Mouse (Mus musculus) heart, adult 2 months (tissue): ENCODE results near the gene Ldhd. TPM values are rescaled to one million over a fixed set of nuclear protein-coding genes. Genes with fewer than 3 reads are reported as not detected.

Experiments
- DNase-seq, 2 experiments: peaks; one replicate each; pipeline ENCODE4 v3.0.0; 2021
- H3K27ac ChIP-seq: fragments of 200-600 bp; 2 replicates; pipeline ENCODE4 v1.8.1; 2022
- H3K27me3 ChIP-seq: fragments of 200-500 bp; 2 replicates; pipeline ENCODE4 v1.6.1; 2012; ENCODE audit warnings: mild to moderate bottlenecking, low read length, inconsistent platforms, mixed read lengths; ENCODE audit not compliant: control insufficient read depth, insufficient read depth
- H3K36me3 ChIP-seq: fragments of 200-500 bp; 2 replicates; pipeline ENCODE4 v1.6.1; 2012; ENCODE audit warnings: low read length, inconsistent platforms; ENCODE audit not compliant: control insufficient read depth, insufficient read depth
- H3K4me1 ChIP-seq: fragments of 200-500 bp; 2 replicates; pipeline ENCODE4 v1.6.1; 2011; ENCODE audit warnings: low read length; ENCODE audit not compliant: control insufficient read depth, insufficient read depth
- H3K4me3 ChIP-seq: fragments of 200-600 bp; 2 replicates; pipeline ENCODE4 v1.8.1; 2022
- H3K79me2 ChIP-seq: fragments of 200-500 bp; replicated peaks from 2 replicates; pipeline ENCODE4 v1.6.1; 2012; ENCODE audit warnings: mild to moderate bottlenecking, inconsistent platforms, low read length, moderate library complexity, mixed read lengths; ENCODE audit not compliant: control insufficient read depth, insufficient read depth
- H3K9ac ChIP-seq: fragments of 200-500 bp; 2 replicates; pipeline ENCODE4 v1.6.1; 2012; ENCODE audit warnings: low read depth, mild to moderate bottlenecking, control low read depth, inconsistent platforms, low read length, mixed read lengths
- CTCF ChIP-seq: fragments of 200-600 bp; IDR thresholded peaks from 2 replicates; pipeline ENCODE4 v1.8.1; 2022; ENCODE audit warnings: antibody characterized with exemption, mild to moderate bottlenecking, moderate library complexity
- EP300 ChIP-seq: fragments of 200-500 bp; IDR thresholded peaks from 2 replicates; pipeline ENCODE4 v1.6.1; 2011; ENCODE audit warnings: low read depth, low read length, control low read depth; ENCODE audit not compliant: insufficient read depth
- POLR2A ChIP-seq: fragments of 200-500 bp; IDR thresholded peaks from 2 replicates; pipeline ENCODE4 v1.6.1; 2011; ENCODE audit warnings: mild to moderate bottlenecking, low read depth, low read length, control low read depth; ENCODE audit not compliant: insufficient read depth
- WGBS: fragments of 180-500 bp; shearing (Covaris S2); methylation state at CpG from one replicate; pipeline ENCODE4 v1.1.7; 2018; 5-methylcytosine and 5-hydroxymethylcytosine counted together
- intact Hi-C: fragments of 180-260 bp; cut with DNase I; formaldehyde crosslinking; loops from one replicate; pipeline ENCODE4 v1.15.1; 2025
- polyA plus RNA-seq: library from polyadenylated mRNA; depleted of rRNA; stranded (reverse); fragments of >200 nt; gene quantifications from 2 replicates; pipeline ENCODE4 v1.2.3, GENCODE M21; 2012
- total RNA-seq, 2 experiments: library from RNA; stranded (reverse); gene quantifications; 2 replicates each; pipeline ENCODE4 v1.2.3; 2021

Ldhd gene
- total and polyA plus RNA-seq, 3 experiments = 43.4 to 53.4 (median 52.1) TPM

DNA sequence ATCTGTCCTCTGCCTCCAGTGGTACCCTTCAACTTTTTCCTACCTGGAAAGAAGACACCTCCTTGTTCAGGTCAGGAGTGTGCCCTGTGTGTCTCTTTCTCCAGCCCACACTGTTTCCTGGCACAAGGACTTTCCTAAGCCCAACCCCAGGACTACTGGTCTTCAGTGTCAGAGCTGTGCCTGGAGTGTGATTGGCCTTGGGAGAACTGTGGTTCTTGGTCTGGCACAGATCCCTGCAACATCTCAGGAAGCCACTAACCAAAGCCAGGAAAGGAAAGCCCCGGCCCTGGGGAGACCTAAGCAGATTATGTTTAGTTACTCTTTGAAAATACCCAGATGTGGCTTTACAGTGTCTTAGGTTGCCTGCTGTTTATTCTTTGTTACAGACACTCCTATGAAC lies 10.2 kb downstream of the Ldhd start:
- Histone ChIP-seq H3K27ac (peak overlapping the region; percentile 65), H3K36me3 (peaks cover 18% of the 10 kb centered on the region), H3K4me1 (peaks cover 35% of the 10 kb centered on the region), H3K27me3 (no peaks in the 10 kb centered on the region), H3K4me3 (no peak overlapping the region), H3K79me2 (no peaks in the 10 kb centered on the region), H3K9ac (no peak overlapping the region)
- peak in 1 of 2 experiments; percentile 67 for DNase-seq
- TF ChIP-seq EP300 (peak; percentile 73; the same call in 1 of the 2 replicates), POLR2A (no peak)
- 4% methylated on average over 1 of the region's 1 CpGs for WGBS
- intact Hi-C loops = loop anchor here (2.0 kb wide), 1 partner anchor 23 kb away; no protein-coding TSS in a partner anchor

DNA sequence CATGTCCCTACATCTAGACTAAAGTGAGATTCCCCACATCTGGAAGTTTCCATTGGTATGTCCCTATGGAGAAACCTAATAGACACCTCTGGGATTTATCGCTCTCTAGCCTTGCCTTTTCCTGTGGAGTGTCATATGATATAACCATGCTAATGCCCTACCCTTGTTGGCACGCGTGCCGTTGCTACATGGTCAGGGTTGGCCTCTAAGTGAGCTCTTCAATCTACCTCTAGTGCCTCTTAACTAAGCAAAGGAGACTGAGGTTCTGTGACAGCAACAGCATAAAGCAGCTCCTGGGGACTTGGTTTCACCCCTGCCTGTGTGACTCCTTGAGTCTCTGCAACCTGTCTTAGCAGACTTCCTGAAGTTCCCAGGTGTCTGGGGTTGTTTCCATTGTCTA lies 11.9 kb downstream of the Ldhd start:
- no peak for DNase-seq
- TF ChIP-seq POLR2A (no peak), EP300 (no peak), CTCF (no peak)
- Histone ChIP-seq H3K4me3 (no peak overlapping the region), H3K27ac (peak overlapping the region; percentile 23; the same call in 1 of the 2 replicates), H3K36me3 (peaks cover 18% of the 10 kb centered on the region), H3K79me2 (no peaks in the 10 kb centered on the region), H3K4me1 (peaks cover 31% of the 10 kb centered on the region), H3K9ac (no peak overlapping the region), H3K27me3 (no peaks in the 10 kb centered on the region)
- 52% methylated on average over 4 of the region's 4 CpGs for WGBS
- intact Hi-C loops = no loop called here

DNA sequence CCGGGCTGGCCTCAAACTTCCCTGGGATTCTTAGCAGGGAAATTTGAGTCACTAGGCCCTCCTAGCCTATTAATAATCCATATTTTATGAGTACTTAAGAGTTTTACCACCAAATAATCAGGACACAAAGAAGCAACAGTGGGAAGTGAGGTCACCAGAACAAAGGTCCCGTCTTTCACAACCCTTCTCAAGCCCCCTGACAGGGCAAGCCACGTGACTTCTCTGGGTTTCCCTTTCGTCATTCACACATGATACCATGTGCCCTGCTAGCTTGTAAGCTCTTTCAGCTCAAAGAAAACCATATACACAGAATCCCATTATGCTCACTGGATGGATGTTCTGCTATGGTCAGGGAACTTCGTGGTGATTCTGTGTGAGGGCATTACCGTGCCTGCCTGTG lies 12.4 kb downstream of the Ldhd start:
- intact Hi-C loops = no loop called here
- 52% methylated on average over 6 of the region's 6 CpGs for WGBS
- DNase-seq = no peak
- Histone ChIP-seq H3K9ac (no peak overlapping the region), H3K4me1 (peaks cover 32% of the 10 kb centered on the region), H3K27me3 (no peaks in the 10 kb centered on the region), H3K36me3 (peaks cover 21% of the 10 kb centered on the region), H3K79me2 (no peaks in the 10 kb centered on the region), H3K27ac (peak overlapping the region; percentile 23; the same call in 1 of the 2 replicates), H3K4me3 (no peak overlapping the region)
- TF ChIP-seq CTCF (no peak), POLR2A (no peak), EP300 (no peak)

DNA sequence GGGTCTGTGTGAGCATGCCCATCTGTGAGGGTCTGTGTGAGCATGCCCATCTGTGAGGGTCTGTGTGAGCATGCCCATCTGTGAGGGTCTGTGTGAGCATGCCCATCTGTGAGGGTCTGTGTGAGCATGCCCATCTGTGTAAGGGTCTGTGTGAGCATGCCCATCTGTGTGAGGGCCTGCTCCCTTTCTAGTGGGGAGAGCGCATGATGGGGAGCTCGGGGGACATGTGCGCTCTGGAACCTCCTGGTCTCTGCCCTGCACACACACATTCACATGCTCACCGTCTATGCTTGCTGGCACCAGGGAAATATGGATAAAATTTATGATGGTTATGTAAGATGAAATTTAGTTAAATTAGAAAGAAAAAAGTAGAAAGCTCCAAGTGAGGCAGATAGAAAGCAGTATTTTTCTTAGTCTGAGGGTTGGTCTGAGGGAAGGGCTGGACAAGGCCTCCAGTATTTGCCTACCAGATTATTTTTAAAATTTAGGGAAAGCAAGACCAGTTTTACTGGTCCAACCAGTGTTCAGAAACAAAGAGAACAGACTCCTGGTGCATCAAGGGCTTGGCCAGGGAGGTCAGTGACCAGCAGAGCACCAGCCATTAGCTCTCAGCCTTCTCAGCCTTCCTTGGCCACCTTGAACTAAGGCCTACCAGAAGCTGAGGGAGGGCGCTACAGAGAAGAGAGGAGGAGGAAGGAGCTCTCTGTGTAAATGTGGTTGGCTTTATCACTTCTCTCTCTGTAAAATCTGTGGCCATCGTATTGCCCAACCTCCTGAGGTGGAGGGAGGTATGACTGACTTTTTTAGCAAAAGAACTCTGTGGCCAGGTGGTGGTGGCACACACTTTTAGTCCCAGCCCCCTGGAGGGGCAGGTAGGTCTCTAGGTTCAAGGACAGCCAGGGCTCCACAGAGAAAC lies 15.1 kb downstream of the Ldhd start:
- Histone ChIP-seq H3K9ac (no peak overlapping the region), H3K36me3 (peaks cover 16% of the 10 kb centered on the region), H3K4me3 (no peak overlapping the region), H3K79me2 (0 out of 2 replicates have a peak, but pooled peaks cover 1% of the 10 kb centered on the region), H3K27me3 (no peaks in the 10 kb centered on the region), H3K4me1 (peaks cover 25% of the 10 kb centered on the region), H3K27ac (no peak overlapping the region)
- no peak for DNase-seq
- TF ChIP-seq POLR2A (no peak), EP300 (no peak), CTCF (no peak)
- intact Hi-C loops = no loop called here
- 88% methylated on average over 6 of the region's 6 CpGs for WGBS

DNA sequence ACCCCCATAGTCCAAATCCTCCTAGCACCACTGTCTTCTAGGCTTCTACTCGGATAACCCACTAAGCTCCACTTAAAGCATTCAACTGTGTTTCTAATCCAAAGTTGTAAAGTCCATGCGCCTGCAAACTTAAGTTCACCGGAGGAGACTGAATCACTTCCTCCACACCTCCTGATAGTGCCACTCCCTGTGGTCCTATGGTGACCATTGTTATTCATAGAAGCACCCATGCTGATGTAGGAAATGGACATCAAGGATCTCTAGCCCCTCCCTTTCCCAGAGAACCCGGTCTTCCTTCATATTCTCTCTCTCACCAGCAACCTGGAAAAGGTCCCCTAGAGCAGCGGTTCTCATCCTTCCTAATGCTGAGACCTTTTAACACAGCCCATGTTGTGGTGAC lies 17.0 kb downstream of the Ldhd start:
- 52% methylated on average over 5 of the region's 5 CpGs for WGBS
- Histone ChIP-seq H3K4me1 (peaks cover 16% of the 10 kb centered on the region), H3K36me3 (peaks cover 12% of the 10 kb centered on the region), H3K4me3 (no peak overlapping the region), H3K27ac (peak overlapping the region; percentile 55), H3K79me2 (peaks cover 6% of the 10 kb centered on the region), H3K27me3 (no peaks in the 10 kb centered on the region), H3K9ac (no peak overlapping the region)
- intact Hi-C loops = no loop called here
- no peak for TF ChIP-seq POLR2A
- 0 out of 2 replicates have a peak, but pooled peaks have one; percentile 17 for TF ChIP-seq EP300
- no peak for DNase-seq

DNA sequence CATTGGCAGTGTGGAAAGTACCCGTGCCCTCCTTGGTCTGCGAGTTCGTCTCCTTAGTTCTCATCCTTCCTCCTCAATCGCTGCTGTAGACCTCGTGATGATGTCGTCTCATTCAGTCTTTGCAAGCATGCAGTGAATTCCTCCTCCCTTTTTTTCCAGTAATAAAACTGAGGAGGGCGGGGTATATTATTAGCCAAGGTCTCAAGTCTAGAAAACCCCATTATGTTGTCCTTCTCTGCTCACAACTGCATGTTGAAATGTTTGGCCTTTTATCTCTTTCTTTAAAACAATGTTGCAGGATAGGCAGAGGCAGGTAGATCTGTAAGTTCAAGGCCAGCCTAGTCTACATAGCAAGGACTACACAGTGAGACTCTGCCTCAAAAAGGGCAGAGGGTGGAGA lies 22.8 kb downstream of the Ldhd start:
- Histone ChIP-seq H3K36me3 (no peaks in the 10 kb centered on the region; the same call in 1 of the 2 replicates), H3K4me1 (peaks cover 14% of the 10 kb centered on the region), H3K9ac (no peak overlapping the region), H3K4me3 (no peak overlapping the region), H3K27me3 (no peaks in the 10 kb centered on the region), H3K27ac (no peak overlapping the region), H3K79me2 (peaks cover 9% of the 10 kb centered on the region)
- intact Hi-C loops = no loop called here
- 68% methylated on average over 7 of the region's 7 CpGs for WGBS
- DNase-seq = no peak
- TF ChIP-seq POLR2A (no peak), EP300 (no peak), CTCF (no peak)
